Mouse (Mus musculus) brain, embryonic 14.5 days (tissue): Measurements from ENCODE around the gene Pigg. TPM values are rescaled to one million over a fixed set of nuclear protein-coding genes. Genes with fewer than 3 reads are reported as not detected.

Experiments
- DNase-seq: peaks from one replicate; pipeline ENCODE4 v3.0.0-alpha.2; 2011; ENCODE audit warnings: low read depth
- CTCF ChIP-seq: fragments of 200-500 bp; IDR thresholded peaks from 2 replicates; pipeline ENCODE4 v1.5.1; 2012; ENCODE audit warnings: inconsistent platforms, mild to moderate bottlenecking, moderate library complexity, borderline replicate concordance; ENCODE audit not compliant: insufficient read depth, insufficient read length; ENCODE audit errors: extremely low read depth
- POLR2A ChIP-seq: fragments of 200-500 bp; IDR thresholded peaks from 2 replicates; pipeline ENCODE4 v1.6.1; 2012; ENCODE audit warnings: mild to moderate bottlenecking, inconsistent platforms, borderline replicate concordance; ENCODE audit not compliant: poor library complexity, insufficient read depth, insufficient read length, severe bottlenecking; ENCODE audit errors: extremely low read depth
- polyA plus RNA-seq: library from polyadenylated mRNA; depleted of rRNA; stranded (reverse); fragments of >200 nt; gene quantifications from 2 replicates; pipeline ENCODE4 v1.2.3, GENCODE M21; 2012; rRNA removed

The Pigg gene
- polyA plus RNA-seq, 1 experiment, result 6.0 TPM

DNA sequence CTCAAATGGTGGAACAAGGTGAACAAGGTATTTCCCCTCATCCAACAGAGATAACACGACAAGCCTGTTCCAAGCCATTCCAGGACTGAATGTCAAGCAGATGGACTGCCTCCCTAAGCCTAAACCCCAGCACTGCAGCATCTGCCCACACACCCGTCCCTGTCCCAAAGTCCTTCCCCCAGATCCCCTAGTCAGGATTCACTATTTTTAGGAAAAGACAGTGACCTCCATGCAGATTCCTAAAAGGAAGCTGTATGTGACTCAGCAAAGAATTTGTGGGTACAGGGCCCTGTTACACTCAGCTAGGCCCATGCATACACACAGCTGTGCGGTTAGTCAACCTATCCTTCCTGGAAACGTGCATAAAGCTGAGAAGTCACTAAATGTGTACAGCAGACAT, 74.0 kb downstream of the Pigg start:
- DNase-seq, result no peak
- no peak for TF ChIP-seq POLR2A
- TF ChIP-seq CTCF, result no peak

DNA sequence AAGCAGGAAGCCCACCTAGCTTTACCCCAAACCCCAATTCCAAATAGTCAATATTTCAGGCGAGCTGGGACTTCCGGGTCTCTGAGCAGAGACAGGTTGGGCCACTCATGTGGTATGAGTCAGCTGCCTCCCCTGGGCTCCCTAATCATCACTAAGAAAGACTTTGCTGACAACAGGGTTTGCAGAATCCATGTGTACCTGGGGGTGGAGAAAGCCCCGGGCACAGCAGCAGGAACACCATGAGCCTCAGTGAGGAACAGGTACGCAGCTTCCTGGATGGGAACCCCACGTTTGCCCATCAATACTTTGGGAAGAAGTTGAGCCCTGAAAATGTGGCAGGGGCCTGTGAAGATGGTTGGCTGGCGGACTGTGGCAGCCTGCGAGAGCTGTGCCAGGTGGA, 75.8 kb downstream of the Pigg start, which contains the start of gene Pde6b:
TSS of gene Pde6b (plus strand) at position 191 of the 400 bp plus-strand sequence.
- no peak for DNase-seq
- TF ChIP-seq CTCF (no peak), POLR2A (no peak)

DNA sequence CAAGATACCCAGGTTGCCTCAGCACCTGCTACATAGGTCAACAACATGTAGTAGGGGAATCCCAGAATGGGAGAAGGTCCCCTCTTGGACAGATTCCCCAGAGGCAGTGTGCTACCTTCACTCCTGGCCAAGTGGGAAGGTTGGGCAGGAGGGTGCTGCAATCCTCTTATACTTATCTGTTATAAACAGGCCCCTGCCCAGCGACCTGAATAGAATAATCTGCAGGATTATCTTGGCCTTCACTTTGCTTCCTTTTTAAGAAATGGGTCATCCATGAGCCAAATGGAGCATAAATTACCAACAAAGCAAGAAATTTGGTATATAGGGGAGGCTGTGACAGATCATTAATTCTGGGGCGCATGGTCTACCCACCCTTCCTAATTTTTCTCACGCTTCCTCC, 77.3 kb downstream of the Pigg start:
- TF ChIP-seq CTCF, result no peak
- TF ChIP-seq POLR2A, result no peak
- no peak for DNase-seq

Other genes with a start within 250 kb of the Pigg start
- gene Mtf2, start 246.9 kb upstream of the Pigg start, polyA plus RNA-seq, result 75.2 and 77.6 TPM in 2 replicates
- gene Tmed5, start 180.0 kb upstream of the Pigg start, polyA plus RNA-seq, result 15.3 and 17.1 TPM in 2 replicates
- 0.83 and 0.95 TPM in 2 replicates for gene Ccdc18, start 179.7 kb upstream of the Pigg start, polyA plus RNA-seq
- gene Dr1, start 43.7 kb upstream of the Pigg start, polyA plus RNA-seq, result 35.8 and 38.2 TPM in 2 replicates
- 10.4 and 13.5 TPM in 2 replicates for gene Gm42517, start 55.3 kb downstream of the Pigg start, polyA plus RNA-seq
- not detected in 2 replicates for gene Pde6b, start 75.8 kb downstream of the Pigg start, polyA plus RNA-seq
- gene Atp5k, start 121.8 kb downstream of the Pigg start, polyA plus RNA-seq, result 119 and 156 TPM in 2 replicates
- 0.55 and 0.60 TPM in 2 replicates for gene Mfsd7a, start 136.3 kb downstream of the Pigg start, polyA plus RNA-seq
- gene Pcgf3, start 148.6 kb downstream of the Pigg start, polyA plus RNA-seq, result 35.9 and 48.4 TPM in 2 replicates
- 10.8 and 31.1 TPM in 2 replicates for gene Cplx1, start 237.4 kb downstream of the Pigg start, polyA plus RNA-seq